ENCODE assay signal across 9 mouse cellular contexts in the genomic region with DNA sequence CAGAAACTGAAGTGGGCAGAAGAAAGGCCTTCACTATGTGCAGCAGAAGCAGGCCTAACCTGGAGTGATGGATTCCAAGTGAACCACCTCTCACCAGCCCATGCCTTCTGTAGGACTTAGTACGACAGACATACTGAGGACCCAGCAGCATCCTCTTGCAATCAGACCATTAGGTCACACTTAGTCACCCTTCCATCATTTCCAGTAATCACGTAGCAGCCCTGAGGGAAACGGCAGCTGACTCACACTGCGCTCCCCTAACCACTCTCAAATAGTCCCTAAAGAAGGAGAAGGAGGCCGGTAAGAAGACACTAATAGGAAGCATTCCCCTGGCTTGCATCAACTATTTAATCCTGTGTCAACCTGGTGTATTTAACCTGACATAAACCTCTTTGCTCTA.
A peak's percentile ranks its signal among the peaks of the same experiment; 100 is the strongest.
DNase-seq lines count a peak whose midpoint lies in the region; ATAC-seq and TF ChIP-seq lines count a peak whose summit lies in the region.
"Had no signal": no experiment of that assay in that cellular context is flagged by ENCODE, and none has a peak within 500 bp of the region (broad histone marks: within the 10 kb centered on the region; RNA-seq: fewer than 3 reads in every experiment).

No protein-coding gene starts in this region.

- ATAC-seq in heart, embryonic 15.5 days (replicated peaks; ENCODE audit: insufficient number of reproducible peaks, insufficient read depth, low FRiP score, low read depth), result no peak
- no peak for ATAC-seq in stomach, embryonic 14.5 days (ENCODE audit: insufficient number of reproducible peaks, insufficient read depth, low FRiP score, low read depth)
- ATAC-seq in stomach, postnatal 0 days (ENCODE audit: low FRiP score, low TSS enrichment), result no peak
- ATAC-seq in heart, postnatal 0 days (ENCODE audit: insufficient read depth, low read depth), result no peak
- ATAC-seq in monocyte, adult 5-6 weeks (replicated peaks; ENCODE audit: insufficient number of reproducible peaks, low FRiP score, low TSS enrichment, poor library complexity, severe bottlenecking), result no peak
- ATAC-seq: forebrain, postnatal 0 days had no signal

- H3K27ac ChIP-seq in heart, embryonic 15.5 days, result peak overlapping the region; percentile 56
- H3K27ac ChIP-seq in stomach, embryonic 14.5 days (ENCODE audit: low read length), result peak overlapping the region; percentile 100
- H3K27ac ChIP-seq in stomach, postnatal 0 days (replicated peaks), result no peak overlapping the region; the same call in none of the 2 replicates
- H3K27ac ChIP-seq in heart, postnatal 0 days (ENCODE audit: low read depth), result peak overlapping the region; percentile 92; the same call in 1 of the 2 replicates

- no peaks in the 10 kb centered on the region for H3K27me3 ChIP-seq in heart, embryonic 15.5 days
- H3K27me3 ChIP-seq in stomach, embryonic 14.5 days (ENCODE audit: control insufficient read depth, insufficient read depth, low read length), result no peaks in the 10 kb centered on the region
- no peaks in the 10 kb centered on the region for H3K27me3 ChIP-seq in stomach, postnatal 0 days (ENCODE audit: control insufficient read depth, insufficient read depth, low read length)
- no peaks in the 10 kb centered on the region for H3K27me3 ChIP-seq in heart, postnatal 0 days (ENCODE audit: control insufficient read depth, insufficient read depth, low read length)

- H3K4me3 ChIP-seq in heart, embryonic 15.5 days, result no peak overlapping the region
- H3K4me3 ChIP-seq in stomach, embryonic 14.5 days (ENCODE audit: low read depth, low read length), result no peak overlapping the region
- H3K4me3 ChIP-seq in stomach, postnatal 0 days (ENCODE audit: low read depth, low read length), result no peak overlapping the region
- H3K4me3 ChIP-seq in heart, postnatal 0 days (ENCODE audit: low read depth, low read length), result no peak overlapping the region

- DNase-seq in heart, adult 8-10 months (ENCODE audit: low spot score), result no peak
- no peak for DNase-seq in stomach, postnatal 0 days (ENCODE audit: low spot score)
- no peak for DNase-seq in heart, postnatal 0 days (ENCODE audit: low spot score)
- DNase-seq in ovary, postnatal 36 days (ENCODE audit: low spot score), result no peak
- DNase-seq: cerebellum, postnatal 25 days; forebrain, postnatal 0 days had no signal

- peaks cover 7% of the 10 kb centered on the region for H3K4me1 ChIP-seq in heart, embryonic 15.5 days (replicated peaks)
- peaks cover 21% of the 10 kb centered on the region for H3K4me1 ChIP-seq in stomach, embryonic 14.5 days (ENCODE audit: control insufficient read depth, insufficient read depth, low read length)
- no peaks in the 10 kb centered on the region for H3K4me1 ChIP-seq in stomach, postnatal 0 days (replicated peaks; ENCODE audit: control insufficient read depth, insufficient read depth)
- H3K4me1 ChIP-seq in heart, postnatal 0 days (ENCODE audit: control insufficient read depth, insufficient read depth), result 0 out of 2 replicates have a peak, but pooled peaks cover 4% of the 10 kb centered on the region

- H3K9ac ChIP-seq in heart, embryonic 15.5 days, result no peak overlapping the region
- no peak overlapping the region for H3K9ac ChIP-seq in stomach, embryonic 14.5 days (replicated peaks; ENCODE audit: low read depth, low read length)
- no peak overlapping the region for H3K9ac ChIP-seq in stomach, postnatal 0 days (ENCODE audit: low read length)
- H3K9ac ChIP-seq in heart, postnatal 0 days (replicated peaks; ENCODE audit: low read depth, low read length), result no peak overlapping the region
- H3K9ac ChIP-seq: forebrain, postnatal 0 days had no signal

- H3K4me2 ChIP-seq in heart, embryonic 15.5 days, result no peak overlapping the region
- H3K4me2 ChIP-seq in stomach, embryonic 14.5 days (replicated peaks; ENCODE audit: low read depth, low read length), result no peak overlapping the region; the same call in 1 of the 2 replicates
- no peak overlapping the region for H3K4me2 ChIP-seq in stomach, postnatal 0 days (replicated peaks; ENCODE audit: low read depth)
- H3K4me2 ChIP-seq in heart, postnatal 0 days (ENCODE audit: low read depth, low read length), result no peak overlapping the region

- H3K9me3 ChIP-seq in heart, embryonic 15.5 days (replicated peaks), result no peaks in the 10 kb centered on the region
- H3K9me3 ChIP-seq in stomach, embryonic 14.5 days (ENCODE audit: control insufficient read depth, low read depth, low read length), result no peaks in the 10 kb centered on the region
- H3K9me3 ChIP-seq in stomach, postnatal 0 days (ENCODE audit: control insufficient read depth, low read length), result no peaks in the 10 kb centered on the region
- H3K9me3 ChIP-seq in heart, postnatal 0 days (replicated peaks; ENCODE audit: control insufficient read depth, low read length), result no peaks in the 10 kb centered on the region

- no peaks in the 10 kb centered on the region for H3K36me3 ChIP-seq in heart, embryonic 15.5 days
- H3K36me3 ChIP-seq in stomach, embryonic 14.5 days (ENCODE audit: control insufficient read depth, insufficient read depth, low read length), result no peaks in the 10 kb centered on the region
- H3K36me3 ChIP-seq in stomach, postnatal 0 days (ENCODE audit: control insufficient read depth, insufficient read depth, low read length), result no peaks in the 10 kb centered on the region
- no peaks in the 10 kb centered on the region for H3K36me3 ChIP-seq in heart, postnatal 0 days (replicated peaks; ENCODE audit: control insufficient read depth, insufficient read depth, low read length)

- no peak for TF ChIP-seq CTCF in stomach, postnatal 0 days (IDR thresholded peaks at IDR 0.05; ENCODE audit: low read depth)
- no peak for TF ChIP-seq CTCF in heart, postnatal 0 days (IDR thresholded peaks at IDR 0.05; ENCODE audit: low read depth)

- WGBS in heart, embryonic 15.5 days, result 37% methylated on average over 5 of the region's 5 CpGs
- 27% methylated on average over 5 of the region's 5 CpGs for WGBS in stomach, embryonic 14.5 days
- 62% methylated on average over 5 of the region's 5 CpGs for WGBS in stomach, postnatal 0 days
- 52% methylated on average over 5 of the region's 5 CpGs for WGBS in heart, postnatal 0 days

- TF ChIP-seq EP300 in stomach, postnatal 0 days (optimal IDR thresholded peaks at IDR 0.05), result no peak
- no peak for TF ChIP-seq EP300 in heart, postnatal 0 days (IDR thresholded peaks at IDR 0.05; ENCODE audit: low read depth)
